Mouse (Mus musculus): ENCODE results near the gene Aqp6.

Aqp6 gene

DNA sequence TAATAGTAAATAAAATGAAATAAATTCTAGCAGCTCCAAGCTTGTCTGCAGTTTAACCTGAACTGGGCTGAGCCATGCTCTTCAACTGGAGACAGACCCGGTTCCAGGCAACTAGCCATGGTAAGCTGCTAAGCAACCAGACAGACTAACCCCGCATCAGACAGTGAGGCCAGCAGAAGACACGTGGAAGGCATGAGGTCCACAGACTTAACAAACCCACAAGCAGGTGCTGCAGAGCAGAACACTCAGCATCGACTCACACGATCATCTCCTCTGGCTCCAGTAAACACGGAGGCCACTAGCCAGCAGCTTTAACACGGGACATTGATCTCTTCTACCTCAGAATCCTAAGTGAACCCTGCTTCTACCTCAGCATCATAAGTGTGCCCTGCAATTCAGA is 43.6 kb downstream of the Aqp6 start:
- no peak for DNase-seq (ENCODE audit: low read depth, low spot score)

DNA sequence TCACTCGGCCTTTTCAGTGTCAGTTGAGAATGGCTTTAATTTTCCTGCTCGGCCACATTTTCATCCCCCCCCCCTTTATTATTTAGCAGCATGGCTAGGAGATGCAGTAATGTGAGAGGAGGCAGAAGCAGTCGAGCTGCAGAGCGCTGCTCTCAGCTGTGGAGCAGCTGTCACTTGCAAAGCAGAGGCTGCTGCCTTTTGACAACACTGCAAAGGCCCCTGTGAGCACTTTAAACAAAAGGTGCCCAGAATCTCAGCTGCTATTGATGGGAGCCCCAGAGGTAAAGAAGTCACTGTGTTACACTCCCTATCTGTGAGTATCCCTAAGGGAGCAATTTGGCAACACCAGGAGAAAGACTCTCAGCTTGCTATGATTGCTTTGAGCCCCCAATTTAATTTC is 47.1 kb downstream of the Aqp6 start:
- no peak for DNase-seq (ENCODE audit: low read depth, low spot score)

DNA sequence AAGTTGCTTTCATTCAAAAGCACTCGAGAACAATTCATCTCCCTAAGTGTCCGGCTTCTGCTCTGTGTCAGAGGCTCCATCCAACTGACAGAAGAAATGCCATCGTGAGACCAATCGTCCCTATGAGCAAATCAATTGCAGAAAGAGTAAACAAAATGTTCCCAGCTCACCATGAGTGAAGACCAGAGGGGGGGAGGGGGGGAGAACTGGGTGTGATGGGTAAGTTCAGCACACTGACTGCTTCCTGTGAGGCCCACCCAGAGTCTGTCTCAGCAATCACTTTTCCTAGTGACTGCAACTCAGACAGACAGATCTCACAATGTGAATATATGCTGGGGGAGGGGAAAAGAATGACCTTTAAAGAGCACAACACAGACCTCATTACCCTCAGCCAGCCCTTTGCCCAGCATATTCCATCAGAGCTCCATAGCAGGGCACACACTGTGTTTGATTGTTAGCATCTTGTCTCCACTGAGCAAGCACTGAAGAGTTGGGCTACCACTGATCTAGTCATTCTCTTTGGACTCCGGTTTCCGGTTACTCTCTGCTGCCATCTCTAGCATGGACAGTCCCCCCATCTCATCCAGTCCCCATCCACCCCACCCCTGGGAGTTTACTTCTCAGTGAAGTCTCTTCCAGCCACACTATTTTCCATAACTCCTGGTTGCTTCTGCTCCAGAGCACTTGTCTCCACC is 48.0 kb downstream of the Aqp6 start:
- DNase-seq (ENCODE audit: low read depth, low spot score) = no peak

DNA sequence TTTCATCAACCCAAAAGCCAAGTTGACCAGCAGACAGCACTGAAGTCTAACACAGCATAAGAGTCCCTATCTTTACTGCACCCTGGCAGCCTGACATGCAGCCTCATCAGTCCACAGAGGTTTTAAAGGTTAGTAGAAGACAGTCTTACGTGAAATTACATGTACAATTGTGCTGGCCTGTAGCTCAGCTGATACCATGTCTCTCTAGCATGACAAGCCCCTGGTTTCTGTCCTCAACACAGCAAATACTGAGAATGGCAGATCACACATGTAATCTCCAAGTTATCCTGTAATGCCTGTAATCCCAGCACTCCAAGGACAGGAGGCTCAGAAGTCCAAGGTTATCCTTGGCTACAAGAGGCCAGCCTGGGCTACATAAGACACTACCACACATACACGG is 49.1 kb downstream of the Aqp6 start:
- no peak for DNase-seq (ENCODE audit: low read depth, low spot score)

DNA sequence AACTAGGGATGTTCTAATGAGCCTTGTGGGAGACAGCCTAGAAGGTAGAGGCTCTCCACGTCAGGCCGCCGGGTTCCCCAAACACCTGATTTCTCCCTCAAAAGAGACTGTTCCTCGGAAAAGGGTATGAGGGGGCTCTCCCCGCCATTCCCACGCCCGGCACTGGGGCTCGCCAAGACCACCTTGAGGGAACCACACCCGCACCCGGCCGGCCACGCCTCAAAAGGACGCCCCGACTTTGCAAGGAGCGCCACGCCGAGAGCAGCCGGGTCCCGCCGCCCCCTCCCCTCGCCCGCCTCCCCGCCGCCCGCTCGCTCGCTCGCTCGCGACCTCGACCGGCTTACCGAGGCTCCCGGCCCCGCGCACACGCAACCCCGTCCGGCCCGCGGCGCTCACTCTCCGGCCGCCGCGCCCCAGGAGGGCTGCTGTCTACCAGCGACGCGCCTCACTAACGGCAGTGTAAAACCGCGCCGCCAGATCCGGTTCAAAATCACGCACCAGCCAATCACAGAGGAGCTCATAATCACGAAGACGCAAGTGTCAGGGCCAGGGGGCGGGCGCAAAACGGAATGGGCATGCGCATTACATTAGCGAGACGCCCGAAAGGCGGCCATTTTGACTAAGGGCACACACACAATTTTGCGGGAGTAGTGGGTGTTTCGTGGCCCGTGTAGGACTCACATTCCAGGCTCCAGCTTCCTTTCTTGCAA is 50.1 kb downstream of the Aqp6 start, which contains the start of gene Racgap1:
Racgap1 (minus strand) TSS at position 494 of the 710 bp plus-strand sequence.
- peak; percentile 88 for DNase-seq (ENCODE audit: low read depth, low spot score)

DNA sequence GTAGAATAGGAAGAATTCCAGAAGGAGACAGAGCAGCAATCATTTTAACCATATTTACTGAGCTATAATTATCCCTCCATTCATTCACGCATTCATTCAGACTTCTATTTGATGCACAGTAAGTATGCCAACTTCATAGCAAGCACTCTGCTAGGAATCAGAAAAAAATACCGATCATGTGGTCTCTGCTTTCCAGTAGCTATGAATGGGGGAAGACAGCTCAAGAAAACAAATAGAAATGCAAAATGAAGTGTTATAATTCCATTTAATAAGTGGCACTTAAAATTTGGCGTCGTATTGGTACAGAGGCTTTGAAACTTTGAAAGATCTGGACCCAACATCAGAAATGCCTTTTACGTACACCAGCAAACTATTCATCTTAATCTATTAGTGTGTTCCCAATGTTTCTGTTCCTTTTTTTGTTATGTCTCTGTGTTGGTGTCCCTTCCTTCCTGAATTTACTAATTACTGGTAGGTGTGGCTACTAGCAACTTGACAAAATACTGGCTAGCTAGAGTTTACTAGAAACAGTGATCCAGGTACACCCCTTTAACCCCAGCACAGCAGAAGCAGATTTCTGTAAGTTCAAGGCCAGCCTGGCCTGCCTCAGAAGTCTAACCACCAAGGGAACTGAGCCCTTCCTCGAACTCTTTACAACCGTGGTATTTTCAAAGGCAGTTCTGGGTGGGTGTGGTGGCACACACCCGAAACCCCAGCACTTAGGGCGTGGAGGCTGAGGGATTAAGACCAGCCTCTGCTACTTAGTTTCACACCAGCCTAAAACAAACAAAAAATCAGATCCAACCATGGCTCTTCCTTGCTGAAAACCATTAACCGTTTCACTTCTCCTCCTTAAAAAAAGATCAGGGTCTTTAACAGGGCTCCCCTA is 51.0 kb downstream of the Aqp6 start:
- no peak for DNase-seq (ENCODE audit: low read depth, low spot score)

DNA sequence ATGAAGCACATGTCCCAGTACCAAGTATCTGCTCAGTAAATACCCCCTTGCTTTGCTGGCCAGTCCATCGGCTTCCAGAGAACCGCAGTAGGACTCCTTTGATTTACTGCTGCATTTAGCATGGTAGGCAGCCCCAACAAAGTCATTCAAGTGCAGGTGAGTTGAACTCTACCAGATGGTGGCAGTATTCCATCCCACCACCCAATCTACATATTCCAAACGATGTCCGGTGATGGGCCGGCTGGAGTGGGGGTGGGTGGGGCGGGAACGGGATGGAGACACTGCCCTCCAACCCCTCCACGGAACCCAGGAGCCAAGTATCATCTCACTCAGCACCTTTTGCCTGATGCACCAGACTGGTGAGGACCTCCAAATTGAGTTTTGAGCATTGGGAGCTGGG is 52.1 kb downstream of the Aqp6 start:
- DNase-seq (ENCODE audit: low read depth, low spot score) = no peak

DNA sequence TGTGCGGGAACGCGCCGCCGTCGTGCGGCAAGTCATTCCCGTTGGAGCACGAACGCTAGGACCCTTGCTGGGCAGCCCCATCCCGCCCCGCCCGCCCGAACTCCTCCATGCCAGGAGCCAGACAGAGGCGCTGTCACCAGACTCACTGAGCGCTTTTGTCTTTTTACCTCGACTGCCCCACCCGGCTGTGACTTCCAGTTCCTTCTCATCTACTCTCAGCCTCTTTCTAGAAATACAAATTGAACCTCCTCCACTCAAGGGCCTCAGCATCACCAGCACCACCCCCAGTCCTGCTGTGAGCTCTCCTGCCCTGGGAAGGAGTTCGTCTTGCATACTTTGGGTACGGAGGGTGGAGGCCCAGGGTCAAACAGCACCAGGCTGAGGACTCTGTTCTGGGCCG is 52.7 kb downstream of the Aqp6 start:
- no peak for DNase-seq (ENCODE audit: low read depth, low spot score)
